8 mouse cellular contexts compared by ENCODE assay signal in the genomic region with DNA sequence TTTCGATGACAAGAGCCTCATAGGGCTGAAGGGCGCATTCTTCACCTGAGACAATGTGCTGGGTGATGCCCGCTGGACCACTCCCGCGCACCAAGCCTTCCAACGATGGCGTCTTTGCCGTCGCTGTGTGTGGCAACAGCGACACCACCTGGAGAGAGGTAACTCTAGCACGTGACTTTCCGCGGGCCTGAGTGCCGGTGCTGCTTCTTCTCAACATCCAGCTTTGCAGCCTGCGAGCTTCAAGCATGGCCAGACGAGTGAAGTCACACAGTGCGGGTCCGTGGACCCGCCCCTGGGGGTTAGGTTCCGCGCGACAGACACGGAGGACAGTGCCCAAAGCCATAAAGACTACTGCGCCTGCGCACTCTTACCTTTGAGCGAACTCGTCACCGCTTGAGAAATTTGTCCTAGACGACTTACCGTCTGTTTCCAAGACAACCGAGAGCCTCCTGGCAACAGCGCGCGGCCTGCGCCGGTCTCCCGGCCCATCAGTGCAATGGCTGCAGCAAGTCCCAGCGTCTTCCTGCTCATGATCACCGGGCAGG. TPM values are rescaled to one million over a fixed set of nuclear protein-coding genes. Genes with fewer than 3 reads are reported as not detected.
A peak's percentile ranks its signal among the peaks of the same experiment; 100 is the strongest.
DNase-seq lines count a peak whose midpoint lies in the region; ATAC-seq and TF ChIP-seq lines count a peak whose summit lies in the region.

Gene B9d1 (plus strand): TSS at position 432 of the 545 bp plus-strand sequence.

- H3K27ac ChIP-seq in embryonic facial prominence, embryonic 14.5 days (replicated peaks; ENCODE audit: low read depth, low read length) = peak within 1 kb of the TSS; percentile 84
- H3K27ac ChIP-seq in heart, adult 2 months = peak within 1 kb of the TSS; percentile 78
- peak within 1 kb of the TSS; percentile 75; the same call in 1 of the 2 replicates for H3K27ac ChIP-seq in limb, embryonic 13.5 days
- peak within 1 kb of the TSS; percentile 93 for H3K27ac ChIP-seq in midbrain, embryonic 16.5 days (ENCODE audit: low read length)

- no peaks in the 10 kb centered on the region for H3K27me3 ChIP-seq in embryonic facial prominence, embryonic 14.5 days (replicated peaks; ENCODE audit: control insufficient read depth, insufficient read depth, low read length)
- no peaks in the 10 kb centered on the region for H3K27me3 ChIP-seq in heart, adult 2 months (ENCODE audit: control insufficient read depth, insufficient read depth, low read length)
- no peaks in the 10 kb centered on the region for H3K27me3 ChIP-seq in limb, embryonic 13.5 days
- no peaks in the 10 kb centered on the region for H3K27me3 ChIP-seq in midbrain, embryonic 16.5 days (ENCODE audit: control insufficient read depth, insufficient read depth, low read depth, low read length)

- peak; percentile 86 for TF ChIP-seq EP300 in heart, adult 2 months (IDR thresholded peaks at IDR 0.05; ENCODE audit: insufficient read depth, low read depth, low read length)

- peaks cover 10% of the 10 kb centered on the region for H3K4me1 ChIP-seq in embryonic facial prominence, embryonic 14.5 days (ENCODE audit: control insufficient read depth, insufficient read depth, low read length)
- H3K4me1 ChIP-seq in heart, adult 2 months (ENCODE audit: control insufficient read depth, insufficient read depth, low read length) = no peaks in the 10 kb centered on the region; the same call in 1 of the 2 replicates
- H3K4me1 ChIP-seq in limb, embryonic 13.5 days = peaks cover 26% of the 10 kb centered on the region
- peaks cover 16% of the 10 kb centered on the region for H3K4me1 ChIP-seq in midbrain, embryonic 16.5 days (ENCODE audit: control insufficient read depth, insufficient read depth, low read length)

- 0 out of 2 replicates have a peak, but pooled peaks cover 3% of the 10 kb centered on the region for H3K36me3 ChIP-seq in embryonic facial prominence, embryonic 14.5 days (ENCODE audit: control insufficient read depth, insufficient read depth, low read length)
- no peaks in the 10 kb centered on the region for H3K36me3 ChIP-seq in heart, adult 2 months (ENCODE audit: control insufficient read depth, insufficient read depth, low read length)
- H3K36me3 ChIP-seq in limb, embryonic 13.5 days = peaks cover 8% of the 10 kb centered on the region; the same call in 1 of the 2 replicates
- H3K36me3 ChIP-seq in midbrain, embryonic 16.5 days (ENCODE audit: control insufficient read depth, insufficient read depth, low read length) = no peaks in the 10 kb centered on the region

- DNase-seq in 3134 (ENCODE audit: extremely low read depth, insufficient read length, low spot score) = peak; percentile 94
- DNase-seq in adrenal gland, postnatal 4 days (ENCODE audit: low spot score in 2 of 2) = peak; percentile 85 to 94
- peak; percentile 98 for DNase-seq in embryonic facial prominence, embryonic 14.5 days (ENCODE audit: low spot score)
- peak; percentile 93 to 95 for DNase-seq in heart, adult 2 months
- DNase-seq in kidney, adult 8-10 months = peak; percentile 96 to 98
- peak; percentile 84 to 90 for DNase-seq in spleen, postnatal 10 days (ENCODE audit: low spot score in 2 of 2)

- WGBS in embryonic facial prominence, embryonic 14.5 days = under 1% methylated on average over 39 of the region's 39 CpGs
- under 1% methylated on average over 39 of the region's 39 CpGs for WGBS in heart, adult 2 months
- under 1% methylated on average over 39 of the region's 39 CpGs for WGBS in limb, embryonic 13.5 days
- WGBS in midbrain, embryonic 16.5 days = under 1% methylated on average over 39 of the region's 39 CpGs

- no peaks in the 10 kb centered on the region for H3K79me2 ChIP-seq in heart, adult 2 months (replicated peaks; ENCODE audit: control insufficient read depth, insufficient read depth, low read length)

- peak; percentile 92 for TF ChIP-seq CTCF in heart, adult 2 months (IDR thresholded peaks at IDR 0.05)

- 0 out of 2 replicates have a peak, but pooled peaks have one; percentile 21 for TF ChIP-seq POLR2A in heart, adult 2 months (IDR thresholded peaks at IDR 0.05; ENCODE audit: insufficient read depth, low read depth, low read length)

- intact Hi-C loops in heart, adult 2 months (cut with DNase I) = loop anchor here (1.0 to 5.0 kb wide), 7 partner anchors 72 to 397 kb away; no protein-coding TSS in a partner anchor

- H3K4me3 ChIP-seq in embryonic facial prominence, embryonic 14.5 days (ENCODE audit: low read depth, low read length) = peak within 1 kb of the TSS; percentile 68
- H3K4me3 ChIP-seq in heart, adult 2 months = peak within 1 kb of the TSS; percentile 67
- peak within 1 kb of the TSS; percentile 69 for H3K4me3 ChIP-seq in limb, embryonic 13.5 days
- peak within 1 kb of the TSS; percentile 62 for H3K4me3 ChIP-seq in midbrain, embryonic 16.5 days (ENCODE audit: low read depth, low read length)

- H3K4me2 ChIP-seq in embryonic facial prominence, embryonic 14.5 days (ENCODE audit: low read depth, low read length) = peak within 1 kb of the TSS; percentile 81
- peak within 1 kb of the TSS; percentile 76 for H3K4me2 ChIP-seq in limb, embryonic 13.5 days (replicated peaks)
- peak within 1 kb of the TSS; percentile 72 for H3K4me2 ChIP-seq in midbrain, embryonic 16.5 days (ENCODE audit: low read length)

- no peaks in the 10 kb centered on the region for H3K9me3 ChIP-seq in embryonic facial prominence, embryonic 14.5 days (ENCODE audit: control insufficient read depth, low read length)
- no peaks in the 10 kb centered on the region for H3K9me3 ChIP-seq in limb, embryonic 13.5 days
- H3K9me3 ChIP-seq in midbrain, embryonic 16.5 days (replicated peaks; ENCODE audit: control insufficient read depth, low read length, poor library complexity, severe bottlenecking) = no peaks in the 10 kb centered on the region

- peak within 1 kb of the TSS; percentile 74 for H3K9ac ChIP-seq in embryonic facial prominence, embryonic 14.5 days (ENCODE audit: low read depth, low read length)
- H3K9ac ChIP-seq in heart, adult 2 months (ENCODE audit: low read depth, low read length) = peak within 1 kb of the TSS; percentile 61
- peak within 1 kb of the TSS; percentile 75 for H3K9ac ChIP-seq in limb, embryonic 13.5 days
- peak within 1 kb of the TSS; percentile 76 for H3K9ac ChIP-seq in midbrain, embryonic 16.5 days (ENCODE audit: low read depth, low read length)

- peak; percentile 91 for ATAC-seq in embryonic facial prominence, embryonic 14.5 days (ENCODE audit: low read depth)
- ATAC-seq in limb, embryonic 13.5 days (ENCODE audit: low FRiP score, low read depth) = peak; percentile 89
- ATAC-seq in midbrain, embryonic 16.5 days = peak; percentile 95

RNA-seq across cellular contexts. Expression of gene B9d1, which starts in this region (rescaled TPM):
- total RNA-seq in adrenal gland, postnatal 4 days (2021) = 10 to 100 TPM; 21.3 to 25.4 TPM
- 32.5 and 37.5 TPM in 2 replicates for polyA plus RNA-seq in embryonic facial prominence, embryonic 14.5 days (2014; fragmentation: Nextera tagmentation; extraction: Ambion mirVana)
- 1 to 10 TPM; 8.0 to 9.3 TPM for total RNA-seq in heart, adult 2 months (2021)
- 10.6 and 15.6 TPM in 2 replicates for polyA plus RNA-seq in heart, adult 2 months (2012; rRNA removed)
- 31.9 and 32.6 TPM in 2 replicates for polyA plus RNA-seq in limb, embryonic 13.5 days (2015; fragmentation: Nextera tagmentation; extraction: Ambion mirVana)
- 31.5 and 32.8 TPM in 2 replicates for polyA plus RNA-seq in midbrain, embryonic 16.5 days (2015; fragmentation: Nextera tagmentation; extraction: Ambion mirVana)

Comparison
In these comparisons a context has a peak if more than half of its experiments do, and no peak if none do; other contexts are left out.
1. Peak in every context shown above with its lines: DNase-seq, ATAC-seq, H3K4me3 ChIP-seq and H3K27ac ChIP-seq.